Mouse (Mus musculus) kidney, adult 9 months (tissue): ENCODE measurements around the gene Ift27.

Experiments
- DNase-seq: peaks from one replicate; pipeline ENCODE4 v3.0.0; 2022

Gene Ift27

GRCm38 (mm10) chr15:78171651-78172050 lies 2.3 kb downstream of the Ift27 start:
- no peak for DNase-seq

DNA sequence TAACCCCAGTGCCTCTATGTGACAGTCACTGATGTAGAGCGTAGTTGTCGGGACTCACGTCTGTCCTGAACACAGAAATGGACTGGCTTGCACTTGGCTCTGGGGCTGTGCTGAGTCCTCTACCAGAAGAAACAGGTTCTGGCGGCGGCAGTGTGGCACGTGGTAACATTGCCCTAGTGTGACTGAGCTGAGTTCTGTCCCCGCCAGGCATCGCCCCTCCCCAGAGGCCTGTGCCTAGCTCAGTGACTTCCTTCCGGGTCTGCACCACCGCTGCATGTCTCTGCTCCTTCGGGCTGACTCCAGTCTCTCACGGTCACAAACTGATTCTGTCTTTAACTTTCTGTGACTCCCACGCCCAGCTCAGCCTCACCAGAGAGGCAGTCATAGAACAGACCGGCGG lies 3.2 kb downstream of the Ift27 start:
- no peak for DNase-seq

GRCm38 (mm10) chr15:78169566-78169965 lies 4.3 kb downstream of the Ift27 start:
- no peak for DNase-seq

GRCm38 (mm10) chr15:78165292-78165691 lies 8.6 kb downstream of the Ift27 start:
- no peak for DNase-seq

GRCm38 (mm10) chr15:78164466-78164865 lies 9.4 kb downstream of the Ift27 start:
- no peak for DNase-seq

DNA sequence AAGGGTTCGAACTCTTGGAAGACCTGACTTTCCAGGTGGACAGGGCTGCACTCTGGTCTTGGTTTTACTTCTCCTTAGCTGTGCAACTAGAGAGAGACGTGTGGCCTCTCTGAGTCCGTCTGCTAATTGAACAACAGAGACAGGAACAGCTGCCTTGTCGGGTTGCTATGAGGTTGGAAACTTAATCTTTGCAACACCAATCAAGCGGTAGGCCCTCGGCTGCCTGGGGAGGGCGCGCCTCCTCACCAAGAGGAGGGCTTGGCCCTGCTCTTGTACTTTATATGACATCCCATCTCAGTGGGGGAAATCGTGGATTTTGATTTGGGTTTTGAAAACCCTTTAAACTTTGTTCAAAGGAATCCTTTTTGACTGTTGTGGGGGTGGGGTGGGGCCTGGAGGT lies 12.0 kb downstream of the Ift27 start:
- DNase-seq = no peak

DNA sequence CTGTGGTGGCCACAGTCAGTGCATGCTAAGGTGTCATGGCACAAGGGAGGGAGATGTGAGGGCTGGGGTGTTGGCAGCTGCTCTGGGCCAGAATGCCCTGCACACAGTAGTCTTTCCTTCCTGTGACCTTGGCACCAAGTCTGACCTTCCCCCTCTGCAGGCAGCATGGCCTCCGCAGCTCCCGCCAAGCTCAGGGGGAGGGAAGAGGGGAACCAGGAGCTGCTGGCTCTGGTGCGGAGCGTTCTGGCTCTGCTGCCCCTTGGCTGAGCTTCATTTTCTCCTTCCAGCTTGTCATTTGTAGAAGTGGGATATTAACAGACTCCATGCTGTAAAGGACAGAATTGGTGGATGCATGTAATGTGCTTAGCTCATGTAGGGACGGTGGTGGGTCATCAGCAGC lies 15.6 kb downstream of the Ift27 start:
- DNase-seq = no peak

DNA sequence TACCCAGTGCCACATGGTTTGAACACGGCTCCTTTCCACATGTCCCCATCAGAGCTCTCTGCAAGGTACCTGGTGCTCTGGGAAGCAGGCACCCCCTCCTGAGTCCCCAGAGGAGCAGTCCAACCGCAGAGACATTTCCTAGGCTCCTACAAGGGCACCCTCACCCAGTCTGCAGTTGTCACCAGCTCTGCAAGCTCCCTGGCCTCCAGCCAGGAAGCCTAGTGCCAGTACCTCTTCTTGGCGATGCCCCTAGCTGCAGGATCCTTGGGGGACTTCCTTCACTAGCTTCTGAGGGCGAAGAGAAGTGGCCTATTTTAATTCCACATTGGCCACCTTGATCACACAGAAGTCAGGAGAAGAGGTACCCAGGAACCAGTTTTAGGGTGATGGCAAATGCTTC lies 16.1 kb downstream of the Ift27 start:
- DNase-seq = no peak

DNA sequence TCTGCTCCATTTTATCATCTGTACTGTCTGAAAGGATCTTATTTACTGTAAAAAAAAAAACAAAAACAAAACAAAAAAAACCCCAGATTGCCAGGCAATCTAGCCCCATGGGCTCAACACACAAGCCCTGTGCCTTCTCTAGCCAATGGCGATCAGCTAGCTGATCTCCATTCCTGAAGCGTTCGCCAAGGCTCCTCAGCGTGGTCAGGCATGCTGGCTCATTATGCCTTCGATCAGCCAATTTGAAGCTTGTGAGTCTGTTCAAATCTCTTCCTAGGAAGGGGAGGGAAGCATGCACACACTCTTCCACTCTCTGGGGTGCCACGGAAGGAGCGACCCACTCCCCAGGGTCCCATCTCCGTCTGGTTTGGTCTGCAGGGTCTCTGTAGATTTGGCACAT lies 16.6 kb downstream of the Ift27 start:
- DNase-seq = no peak

- DNase-seq = no peak
Measured at GRCm38 (mm10) chr15:78155421-78155820, 18.5 kb downstream of the Ift27 start.

DNA sequence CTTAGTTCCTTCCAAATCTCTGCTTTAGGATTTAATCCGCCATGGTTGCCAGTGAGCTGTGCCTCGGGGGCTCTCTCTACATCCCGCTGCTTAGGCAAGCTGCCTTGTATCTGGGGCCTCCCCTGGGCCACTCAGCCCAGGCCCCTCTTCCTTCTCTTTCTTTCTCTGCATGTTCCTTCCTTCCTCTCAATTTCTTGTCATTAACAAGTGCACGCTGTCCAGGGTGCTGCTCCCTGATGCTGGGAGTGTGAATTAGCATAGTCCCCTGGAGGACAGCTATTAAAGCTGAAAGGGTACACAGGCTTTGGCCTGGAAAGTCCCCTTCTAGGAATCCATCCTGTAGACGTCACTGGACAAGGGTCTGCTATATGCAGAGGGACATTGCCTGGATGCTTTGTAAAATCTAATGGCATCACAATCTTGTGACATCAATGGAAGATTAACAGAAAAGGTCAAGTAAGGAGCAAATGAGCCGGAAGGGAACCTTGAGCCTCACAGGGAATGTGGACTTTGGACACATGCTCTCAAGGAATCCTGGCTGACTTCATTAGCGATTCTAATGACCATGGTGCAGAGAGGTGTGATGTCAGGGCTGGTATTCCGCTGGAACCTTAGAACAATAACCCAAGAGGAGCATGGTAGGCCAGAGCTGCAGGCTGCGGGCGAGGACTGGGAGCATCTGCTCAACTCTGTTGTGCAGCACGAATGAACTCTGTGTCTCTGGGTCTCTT lies 20.7 kb downstream of the Ift27 start:
- peak; percentile 83 for DNase-seq

- DNase-seq = no peak
Measured at GRCm38 (mm10) chr15:78148565-78148964, 25.3 kb downstream of the Ift27 start.

- no peak for DNase-seq
Measured at GRCm38 (mm10) chr15:78140226-78140625, 33.7 kb downstream of the Ift27 start.

DNA sequence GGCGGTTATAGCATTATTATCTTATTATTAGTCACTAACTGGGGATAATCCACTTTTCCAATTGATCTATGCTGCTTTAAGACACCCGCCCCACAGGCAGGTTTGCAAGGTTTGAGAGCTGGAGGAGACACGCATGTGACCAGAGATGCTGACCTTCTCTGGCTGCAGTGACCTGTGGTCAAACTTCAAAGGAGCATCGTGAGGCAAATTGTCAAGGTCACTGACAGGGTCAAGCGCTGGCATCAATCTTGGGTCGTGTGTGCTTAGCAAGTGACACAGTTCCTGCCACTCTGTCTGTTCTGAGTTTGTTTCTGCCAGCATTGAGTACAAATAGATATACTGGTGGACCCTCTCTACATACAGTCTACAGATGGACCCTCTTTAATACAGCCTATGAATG lies 39.3 kb downstream of the Ift27 start:
- no peak for DNase-seq

DNA sequence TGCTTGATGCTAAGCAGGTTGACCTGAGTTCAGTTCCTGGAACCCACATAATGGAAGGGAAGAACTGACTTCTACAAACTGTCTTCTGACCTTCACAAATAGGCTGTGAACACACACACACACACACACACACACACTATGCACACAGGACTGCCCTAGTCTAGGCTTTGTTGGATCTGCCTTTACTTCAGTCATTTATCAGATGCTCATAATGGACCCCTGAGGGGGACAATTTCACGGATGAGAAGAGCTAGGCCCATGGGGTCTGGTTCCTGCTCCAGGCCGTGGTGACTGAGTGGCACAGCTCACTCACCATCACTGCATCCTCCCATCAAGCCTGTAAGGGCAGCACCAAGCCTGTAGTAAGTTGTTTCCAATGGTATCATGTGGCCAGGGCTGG lies 40.5 kb downstream of the Ift27 start:
- no peak for DNase-seq

GRCm38 (mm10) chr15:78119704-78120103 lies 54.2 kb downstream of the Ift27 start, which contains the start of gene Cacng2:
Cacng2 (minus strand) TSS chr15:78120028.
- peak; percentile 98 for DNase-seq

GRCm38 (mm10) chr15:78119248-78119647 lies 54.7 kb downstream of the Ift27 start:
- no peak for DNase-seq

DNA sequence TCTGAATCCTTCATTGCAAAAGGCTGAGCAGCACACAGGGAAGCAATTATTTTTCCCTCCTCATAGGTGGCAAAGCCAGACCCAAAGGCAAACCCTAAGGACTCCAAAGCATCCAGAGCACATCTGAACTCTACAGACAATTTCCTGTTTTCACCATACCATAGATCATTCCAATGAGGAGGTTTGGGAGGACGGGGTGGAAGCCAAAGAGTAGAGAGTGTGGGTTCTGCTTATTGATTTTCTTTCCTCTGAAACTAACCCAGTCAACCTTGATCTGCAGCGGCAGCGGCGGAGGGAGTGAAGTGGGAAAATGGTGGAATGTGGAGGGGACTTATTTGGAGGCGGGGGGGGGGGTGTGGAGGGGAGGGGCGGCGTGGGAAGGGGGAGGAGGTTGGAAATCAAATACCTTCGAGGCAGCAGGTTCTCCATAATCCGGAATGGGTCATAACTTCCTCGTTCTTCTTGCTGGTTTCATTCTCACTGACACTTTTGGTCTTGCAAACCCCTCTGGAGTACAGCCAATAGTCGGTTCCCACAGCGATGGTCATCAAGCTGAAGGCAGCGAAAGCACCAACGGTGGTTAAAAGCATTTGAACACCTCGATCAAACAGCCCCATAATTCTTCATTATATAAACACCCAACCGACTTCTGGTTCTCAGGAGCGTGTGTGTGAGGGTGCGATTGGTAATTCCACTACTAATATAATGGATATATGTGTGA lies 55.5 kb downstream of the Ift27 start:
- DNase-seq = no peak

GRCm38 (mm10) chr15:78117731-78118130 lies 56.2 kb downstream of the Ift27 start:
- DNase-seq = no peak

DNA sequence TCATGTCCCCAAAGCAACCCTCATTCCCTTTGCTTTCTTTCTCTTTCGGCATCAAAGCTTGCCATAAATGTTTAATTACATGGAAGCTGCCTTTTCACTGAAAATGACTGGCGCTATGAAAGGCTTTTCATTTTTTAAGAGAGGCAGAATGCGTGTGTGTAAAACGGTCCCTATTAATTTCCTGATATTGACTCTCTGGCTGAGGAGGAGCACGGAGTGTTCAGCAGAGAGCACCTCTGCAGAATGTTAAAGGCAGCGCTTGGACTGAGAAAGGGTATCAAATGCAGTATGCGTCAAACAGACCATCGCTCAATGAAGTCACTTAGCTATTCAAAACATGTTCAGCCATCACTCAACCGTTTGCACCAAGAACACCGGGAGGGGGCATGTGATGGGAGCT lies 57.0 kb downstream of the Ift27 start:
- no peak for DNase-seq

GRCm38 (mm10) chr15:78116244-78116643 lies 57.7 kb downstream of the Ift27 start:
- DNase-seq = no peak
